Mouse (Mus musculus) intestine, embryonic 16.5 days (tissue): ENCODE results near the gene Cd8a. TPM values are rescaled to one million over a fixed set of nuclear protein-coding genes. Genes with fewer than 3 reads are reported as not detected.

Source experiments
- ATAC-seq: fragments of 200-750 bp; cut with Nextera tagmentation; 2 replicates; pipeline ENCODE4 v1.8.0; 2017; ENCODE audit warnings: moderate TSS enrichment, moderate library complexity
- H3K27ac ChIP-seq: fragments of 300-500 bp; sonication (generic); 2 replicates; pipeline ENCODE4 v1.5.1; 2014; ENCODE audit warnings: mild to moderate bottlenecking, low read length
- H3K27me3 ChIP-seq: fragments of 300-500 bp; sonication (generic); replicated peaks from 2 replicates; pipeline ENCODE4 v1.6.1; 2014; ENCODE audit warnings: low read length, control low read depth, mixed read lengths; ENCODE audit not compliant: control insufficient read depth, insufficient read depth
- H3K36me3 ChIP-seq: fragments of 300-500 bp; sonication (generic); 2 replicates; pipeline ENCODE4 v1.6.1; 2014; ENCODE audit warnings: low read length, control low read depth; ENCODE audit not compliant: control insufficient read depth, insufficient read depth
- H3K4me1 ChIP-seq: fragments of 300-500 bp; sonication (generic); 2 replicates; pipeline ENCODE4 v1.6.1; 2014; ENCODE audit warnings: low read length, control low read depth, mixed read lengths; ENCODE audit not compliant: control insufficient read depth, insufficient read depth
- H3K4me2 ChIP-seq: fragments of 300-500 bp; sonication (generic); 2 replicates; pipeline ENCODE4 v1.6.1; 2014; ENCODE audit warnings: low read depth, low read length, control low read depth
- H3K4me3 ChIP-seq: fragments of 300-500 bp; sonication (generic); 2 replicates; pipeline ENCODE4 v1.5.1; 2014; ENCODE audit warnings: mild to moderate bottlenecking, low read length
- H3K9ac ChIP-seq: fragments of 300-500 bp; sonication (generic); 2 replicates; pipeline ENCODE4 v1.6.1; 2014; ENCODE audit warnings: low read depth, low read length
- H3K9me3 ChIP-seq: fragments of 300-500 bp; sonication (generic); 2 replicates; pipeline ENCODE4 v1.6.1; 2016; ENCODE audit warnings: low read length, control low read depth; ENCODE audit not compliant: control insufficient read depth
- WGBS: fragments of 180-500 bp; shearing (Covaris S2); extraction: QIAGEN DNeasy Blood & Tissue Kit; methylation state at CpG from one replicate; pipeline ENCODE4 v1.1.7; 2014; 5-methylcytosine and 5-hydroxymethylcytosine counted together
- polyA plus RNA-seq: library from polyadenylated mRNA; unstranded; fragments of >200 nt; fragmentation: Nextera tagmentation; extraction: Ambion mirVana; gene quantifications from 2 replicates; pipeline ENCODE4 v1.2.1, GENCODE M21; 2015

Cd8a gene
- polyA plus RNA-seq, 1 experiment from 2014 or later = not detected

GRCm38 (mm10) chr6:71338941-71339340, 34.3 kb upstream of the Cd8a start:
- 75% methylated on average over 3 of the region's 3 CpGs for WGBS
- no peak for ATAC-seq
- Histone ChIP-seq H3K27me3 (no peaks in the 10 kb centered on the region), H3K4me3 (no peak overlapping the region), H3K4me2 (no peak overlapping the region), H3K9me3 (no peaks in the 10 kb centered on the region), H3K4me1 (no peaks in the 10 kb centered on the region), H3K9ac (no peak overlapping the region), H3K36me3 (no peaks in the 10 kb centered on the region), H3K27ac (no peak overlapping the region)

- no peaks in the 10 kb centered on the region for H3K36me3 ChIP-seq
- ATAC-seq = no peak
- WGBS = 84% methylated on average over 4 of the region's 4 CpGs
These were observed 33.9 kb upstream of the Cd8a start for GRCm38 (mm10) chr6:71339351-71339750.

GRCm38 (mm10) chr6:71341179-71341578, 32.0 kb upstream of the Cd8a start:
- Histone ChIP-seq H3K9ac (no peak overlapping the region), H3K4me1 (no peaks in the 10 kb centered on the region), H3K27ac (no peak overlapping the region), H3K27me3 (no peaks in the 10 kb centered on the region), H3K4me3 (no peak overlapping the region), H3K36me3 (no peaks in the 10 kb centered on the region), H3K4me2 (no peak overlapping the region), H3K9me3 (no peaks in the 10 kb centered on the region)
- ATAC-seq = no peak
- 84% methylated on average over 9 of the region's 9 CpGs for WGBS

More at GRCm38 (mm10) chr6:71339351-71339750, 33.9 kb upstream of the Cd8a start:
- H3K27ac ChIP-seq = no peak overlapping the region
- no peaks in the 10 kb centered on the region for H3K4me1 ChIP-seq
- no peak overlapping the region for H3K9ac ChIP-seq
- no peak overlapping the region for H3K4me2 ChIP-seq
- H3K4me3 ChIP-seq = no peak overlapping the region
- H3K27me3 ChIP-seq = no peaks in the 10 kb centered on the region
- H3K9me3 ChIP-seq = no peaks in the 10 kb centered on the region

GRCm38 (mm10) chr6:71348006-71348405, 25.2 kb upstream of the Cd8a start:
- H3K9me3 ChIP-seq = peaks cover 5% of the 10 kb centered on the region
- WGBS = 95% methylated on average over 9 of the region's 9 CpGs
- no peaks in the 10 kb centered on the region for H3K4me1 ChIP-seq

GRCm38 (mm10) chr6:71351201-71351600, 22.0 kb upstream of the Cd8a start:
- Histone ChIP-seq H3K36me3 (no peaks in the 10 kb centered on the region), H3K27me3 (no peaks in the 10 kb centered on the region), H3K4me2 (no peak overlapping the region), H3K4me1 (no peaks in the 10 kb centered on the region), H3K27ac (no peak overlapping the region), H3K4me3 (no peak overlapping the region), H3K9me3 (peaks cover 5% of the 10 kb centered on the region), H3K9ac (no peak overlapping the region)
- 95% methylated on average over 3 of the region's 3 CpGs for WGBS
- no peak for ATAC-seq

More at GRCm38 (mm10) chr6:71348006-71348405, 25.2 kb upstream of the Cd8a start:
- H3K27ac ChIP-seq = no peak overlapping the region
- no peaks in the 10 kb centered on the region for H3K27me3 ChIP-seq
- H3K9ac ChIP-seq = no peak overlapping the region
- H3K36me3 ChIP-seq = no peaks in the 10 kb centered on the region
- no peak overlapping the region for H3K4me3 ChIP-seq
- no peak for ATAC-seq
- H3K4me2 ChIP-seq = no peak overlapping the region

GRCm38 (mm10) chr6:71352201-71352600, 21.0 kb upstream of the Cd8a start:
- no peak for ATAC-seq
- Histone ChIP-seq H3K4me2 (no peak overlapping the region), H3K9me3 (peaks cover 5% of the 10 kb centered on the region), H3K27me3 (no peaks in the 10 kb centered on the region), H3K4me1 (no peaks in the 10 kb centered on the region), H3K27ac (no peak overlapping the region), H3K36me3 (no peaks in the 10 kb centered on the region), H3K9ac (no peak overlapping the region), H3K4me3 (no peak overlapping the region)
- 90% methylated on average over 6 of the region's 6 CpGs for WGBS

- no peaks in the 10 kb centered on the region for H3K4me1 ChIP-seq
- no peaks in the 10 kb centered on the region for H3K36me3 ChIP-seq
- H3K27me3 ChIP-seq = no peaks in the 10 kb centered on the region
- H3K9ac ChIP-seq = no peak overlapping the region
- no peak overlapping the region for H3K27ac ChIP-seq
- WGBS = 82% methylated on average over 10 of the region's 10 CpGs
- H3K4me3 ChIP-seq = no peak overlapping the region
- peaks cover 3% of the 10 kb centered on the region; the same call in 1 of the 2 replicates for H3K9me3 ChIP-seq
- ATAC-seq = no peak
- H3K4me2 ChIP-seq = no peak overlapping the region
These were observed 20.3 kb upstream of the Cd8a start for GRCm38 (mm10) chr6:71352866-71353427.

- Histone ChIP-seq H3K27ac (no peak overlapping the region), H3K9me3 (no peaks in the 10 kb centered on the region), H3K27me3 (no peaks in the 10 kb centered on the region), H3K9ac (no peak overlapping the region), H3K4me1 (no peaks in the 10 kb centered on the region), H3K4me2 (no peak overlapping the region), H3K36me3 (no peaks in the 10 kb centered on the region), H3K4me3 (no peak overlapping the region)
- 78% methylated on average over 2 of the region's 2 CpGs for WGBS
- ATAC-seq = no peak
These were observed 19.5 kb upstream of the Cd8a start for GRCm38 (mm10) chr6:71353722-71354121.

- Histone ChIP-seq H3K27me3 (no peaks in the 10 kb centered on the region), H3K9me3 (no peaks in the 10 kb centered on the region), H3K27ac (no peak overlapping the region), H3K4me1 (no peaks in the 10 kb centered on the region), H3K9ac (no peak overlapping the region), H3K4me2 (no peak overlapping the region), H3K4me3 (no peak overlapping the region), H3K36me3 (no peaks in the 10 kb centered on the region)
- no peak for ATAC-seq
- WGBS = 88% methylated on average over 7 of the region's 7 CpGs
These were observed 15.7 kb upstream of the Cd8a start for GRCm38 (mm10) chr6:71357493-71357892.

GRCm38 (mm10) chr6:71360221-71360620, 13.0 kb upstream of the Cd8a start:
- H3K36me3 ChIP-seq = no peaks in the 10 kb centered on the region
- H3K27ac ChIP-seq = no peak overlapping the region
- ATAC-seq = no peak
- WGBS = 83% methylated on average over 4 of the region's 4 CpGs
- H3K4me3 ChIP-seq = no peak overlapping the region
- H3K9me3 ChIP-seq = no peaks in the 10 kb centered on the region
- H3K27me3 ChIP-seq = no peaks in the 10 kb centered on the region
- H3K4me2 ChIP-seq = no peak overlapping the region
- no peak overlapping the region for H3K9ac ChIP-seq
- no peaks in the 10 kb centered on the region for H3K4me1 ChIP-seq
